Mouse (Mus musculus): Measurements from ENCODE around the gene Krt39. TPM values are rescaled to one million over a fixed set of nuclear protein-coding genes. Genes with fewer than 3 reads are reported as not detected.

Krt39 gene
- not detected for total RNA-seq (2023)

GRCm38 (mm10) chr11:99521288-99521860, at the start of gene Krt39:
TSS of gene Krt39 (minus strand) at chr11:99521338.

GRCm38 (mm10) chr11:99566530-99566929, 45.4 kb upstream of the Krt39 start, which contains the start of gene Krtap3-1:
TSS of gene Krtap3-1 (minus strand) at chr11:99566630.

GRCm38 (mm10) chr11:99559366-99559765, 38.2 kb upstream of the Krt39 start, which contains the start of gene Gm11939:
TSS of gene Gm11939 (minus strand) at chr11:99559466.

GRCm38 (mm10) chr11:99556753-99557152, 35.6 kb upstream of the Krt39 start, which contains the start of gene Krtap3-2:
TSS of gene Krtap3-2 (minus strand) at chr11:99556853.

GRCm38 (mm10) chr11:99550765-99551164, 29.6 kb upstream of the Krt39 start, which contains the start of gene Krtap3-3:
TSS of gene Krtap3-3 (minus strand) at chr11:99550865.

GRCm38 (mm10) chr11:99492733-99493573, 28.2 kb downstream of the Krt39 start, which contains the start of gene Krt23:
TSS of gene Krt23 (minus strand) at chr11:99493137.

Other genes starting within 250 kb of the Krt39 start
- gene Krt24, start 236.1 kb downstream of the Krt39 start, total RNA-seq (2023) = not detected
- not detected for gene Krt25, start 198.4 kb downstream of the Krt39 start, total RNA-seq (2023)
- not detected for gene Krt26, start 183.4 kb downstream of the Krt39 start, total RNA-seq (2023)
- not detected for gene Krt27, start 170.2 kb downstream of the Krt39 start, total RNA-seq (2023)
- not detected for gene Krt28, start 146.4 kb downstream of the Krt39 start, total RNA-seq (2023)
- 1 to 10 TPM; 4.7 to 5.7 TPM for gene Krt10, start 132.0 kb downstream of the Krt39 start, total RNA-seq (2023)
- gene Krt12, start 99.1 kb downstream of the Krt39 start, total RNA-seq (2023) = not detected
- not detected for gene Krt20, start 83.2 kb downstream of the Krt39 start, total RNA-seq (2023)
- gene Krt23, start 28.2 kb downstream of the Krt39 start, total RNA-seq (2023) = not detected
- not detected for gene Krt40, start 21.8 kb upstream of the Krt39 start, total RNA-seq (2023)
- gene Krtap3-3, start 29.5 kb upstream of the Krt39 start, total RNA-seq (2023) = not detected
- not detected for gene Krtap3-2, start 35.5 kb upstream of the Krt39 start, total RNA-seq (2023)
- gene Gm11939, start 38.1 kb upstream of the Krt39 start, total RNA-seq (2023) = not detected
- gene Krtap3-1, start 45.3 kb upstream of the Krt39 start, total RNA-seq (2023) = not detected
- gene Krtap1-5, start 59.7 kb upstream of the Krt39 start, total RNA-seq (2023) = not detected
- gene Krtap1-4, start 62.3 kb upstream of the Krt39 start, total RNA-seq (2023) = not detected
- not detected for gene Krtap1-3, start 70.0 kb upstream of the Krt39 start, total RNA-seq (2023)
- not detected for gene Krtap9-3, start 76.8 kb upstream of the Krt39 start, total RNA-seq (2023)
- not detected for gene Gm11938, start 82.0 kb upstream of the Krt39 start, total RNA-seq (2023)
- gene Gm11937, start 88.9 kb upstream of the Krt39 start, total RNA-seq (2023) = not detected
- gene Krtap2-4, start 93.5 kb upstream of the Krt39 start, total RNA-seq (2023) = not detected
- not detected for gene Gm11562, start 99.1 kb upstream of the Krt39 start, total RNA-seq (2023)
- not detected for gene Krtap4-1, start 106.9 kb upstream of the Krt39 start, total RNA-seq (2023)
- not detected for gene Krtap4-2, start 113.7 kb upstream of the Krt39 start, total RNA-seq (2023)
- gene Krtap4-7, start 122.8 kb upstream of the Krt39 start, total RNA-seq (2023) = not detected
- gene Gm11555, start 128.9 kb upstream of the Krt39 start, total RNA-seq (2023) = not detected
- gene Gm11563, start 137.6 kb upstream of the Krt39 start, total RNA-seq (2023) = not detected
- not detected for gene Krtap4-6, start 144.6 kb upstream of the Krt39 start, total RNA-seq (2023)
- gene Gm14190, start 169.4 kb upstream of the Krt39 start, total RNA-seq (2023) = not detected
- gene Gm14180, start 213.0 kb upstream of the Krt39 start, total RNA-seq (2023) = not detected